8 mouse cellular contexts compared by ENCODE assay signal in the genomic region with DNA sequence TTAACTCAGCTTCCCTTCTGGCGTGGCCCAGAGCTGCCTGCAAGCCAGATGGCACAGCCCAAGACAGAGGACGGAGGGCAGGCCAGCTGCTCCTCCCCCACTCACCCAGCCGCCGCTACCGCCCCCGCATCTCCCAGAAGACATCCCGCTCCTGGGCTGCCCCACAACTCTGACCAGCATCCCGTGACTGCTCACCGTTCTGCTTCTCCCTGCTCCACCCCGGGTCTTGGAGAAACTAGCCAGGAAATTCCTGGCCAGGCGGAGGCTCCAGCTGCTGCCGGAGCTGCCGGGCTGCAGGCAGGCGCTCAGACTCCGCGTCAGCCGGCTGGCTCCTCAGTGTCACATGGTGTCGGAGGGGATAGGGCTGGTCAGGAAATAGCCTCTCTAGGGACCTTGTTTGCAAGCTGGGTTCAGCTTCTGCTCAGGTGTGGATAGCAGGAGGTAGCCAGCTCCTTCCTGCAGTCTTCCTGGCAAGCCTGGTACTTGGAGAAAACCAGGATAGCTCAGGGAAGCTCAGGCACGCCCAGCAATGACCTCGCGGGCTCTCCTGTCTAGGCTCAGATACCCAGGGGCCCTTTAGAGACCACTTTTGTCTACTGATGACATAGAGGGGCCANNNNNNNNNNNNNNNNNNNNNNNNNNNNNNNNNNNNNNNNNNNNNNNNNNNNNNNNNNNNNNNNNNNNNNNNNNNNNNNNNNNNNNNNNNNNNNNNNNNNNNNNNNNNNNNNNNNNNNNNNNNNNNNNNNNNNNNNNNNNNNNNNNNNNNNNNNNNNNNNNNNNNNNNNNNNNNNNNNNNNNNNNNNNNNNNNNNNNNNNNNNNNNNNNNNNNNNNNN. TPM values are rescaled to one million over a fixed set of nuclear protein-coding genes. Genes with fewer than 3 reads are reported as not detected.
DNase-seq lines count a peak whose midpoint lies in the region.

A gene (minus strand): TSS at position 505 of the 834 bp plus-strand sequence.

- H3K9me3 ChIP-seq in embryonic facial prominence, embryonic 10.5 days, result no peaks in the 10 kb centered on the region
- H3K9me3 ChIP-seq in midbrain, embryonic 10.5 days (replicated peaks), result no peaks in the 10 kb centered on the region

- peak within 1 kb of the TSS; percentile 61 for H3K4me3 ChIP-seq in embryonic facial prominence, embryonic 10.5 days
- H3K4me3 ChIP-seq in midbrain, embryonic 10.5 days, result peak within 1 kb of the TSS; percentile 63

- no peaks in the 10 kb centered on the region for H3K36me3 ChIP-seq in embryonic facial prominence, embryonic 10.5 days (replicated peaks)
- no peaks in the 10 kb centered on the region for H3K36me3 ChIP-seq in midbrain, embryonic 10.5 days

- DNase-seq in adrenal gland, adult 8-10 months, result peak; percentile 67
- peak; percentile 84 for DNase-seq in embryonic facial prominence, embryonic 10.5 days (ENCODE audit: low spot score)
- DNase-seq in heart, adult 18-20 months, result peak; percentile 85 to 95
- peak; percentile 88 for DNase-seq in kidney, adult 11 months
- peak; percentile 67 to 73 for DNase-seq in left cerebral cortex, postnatal 36 days (ENCODE audit: low spot score in 2 of 2)
- peak; percentile 75 for DNase-seq in midbrain, embryonic 10.5 days (ENCODE audit: low spot score)
- DNase-seq in right cerebral cortex, postnatal 4 days, result peak; percentile 63
- DNase-seq in urinary bladder, postnatal 4 days (ENCODE audit: low spot score in 2 of 2), result peak; percentile 83 to 86

- intact Hi-C loops in left cerebral cortex, postnatal 36 days (cut with DNase I), result no loop called here

- peak within 1 kb of the TSS; percentile 83 for H3K27ac ChIP-seq in embryonic facial prominence, embryonic 10.5 days (replicated peaks)
- H3K27ac ChIP-seq in midbrain, embryonic 10.5 days (replicated peaks), result peak within 1 kb of the TSS; percentile 85

- peaks cover 24% of the 10 kb centered on the region for H3K4me1 ChIP-seq in embryonic facial prominence, embryonic 10.5 days
- H3K4me1 ChIP-seq in midbrain, embryonic 10.5 days, result peaks cover 24% of the 10 kb centered on the region

- 2% methylated on average over 21 of the region's 21 CpGs for WGBS in embryonic facial prominence, embryonic 10.5 days
- 4% methylated on average over 21 of the region's 21 CpGs for WGBS in midbrain, embryonic 10.5 days

- H3K27me3 ChIP-seq in embryonic facial prominence, embryonic 10.5 days (replicated peaks; ENCODE audit: low read depth, poor library complexity, severe bottlenecking), result peaks cover 27% of the 10 kb centered on the region
- peaks cover 40% of the 10 kb centered on the region for H3K27me3 ChIP-seq in midbrain, embryonic 10.5 days (ENCODE audit: low read depth, poor library complexity, severe bottlenecking)

RNA-seq across cellular contexts. Expression of the gene that starts here (rescaled TPM):
- 1 to 10 TPM; 2.7 to 5.1 (median 3.9) TPM for total RNA-seq in adrenal gland, adult 8-10 months (2022)
- 1.8 TPM in 2 replicates for polyA plus RNA-seq in embryonic facial prominence, embryonic 10.5 days (2016; fragmentation: Nextera tagmentation; extraction: Ambion mirVana)
- 1 to 10 TPM; 1.6 to 2.0 TPM for total RNA-seq in heart, adult 18-20 months (2021)
- total RNA-seq in left cerebral cortex, postnatal 36 days (2021), result 1 to 10 TPM; 6.7 to 7.1 TPM
- polyA plus RNA-seq in midbrain, embryonic 10.5 days (2016; fragmentation: Nextera tagmentation; extraction: Ambion mirVana), result 1.8 and 3.3 TPM in 2 replicates

Comparison
In these comparisons a context has a peak if more than half of its experiments do, and no peak if none do; other contexts are left out.
1. Peak in every context shown above with its lines: DNase-seq, H3K4me3 ChIP-seq and H3K27ac ChIP-seq.